Mouse (Mus musculus) brain, embryonic 14.5 days (tissue): ENCODE results near the gene Gjc1.
A peak's percentile ranks its signal among the peaks of the same experiment; 100 is the strongest.

Source experiments
- CTCF ChIP-seq: fragments of 200-500 bp; IDR thresholded peaks from 2 replicates; pipeline ENCODE4 v1.5.1; 2012; ENCODE audit warnings: inconsistent platforms, mild to moderate bottlenecking, moderate library complexity, borderline replicate concordance; ENCODE audit not compliant: insufficient read depth, insufficient read length; ENCODE audit errors: extremely low read depth
- POLR2A ChIP-seq: fragments of 200-500 bp; IDR thresholded peaks from 2 replicates; pipeline ENCODE4 v1.6.1; 2012; ENCODE audit warnings: mild to moderate bottlenecking, inconsistent platforms, borderline replicate concordance; ENCODE audit not compliant: poor library complexity, insufficient read depth, insufficient read length, severe bottlenecking; ENCODE audit errors: extremely low read depth

DNA sequence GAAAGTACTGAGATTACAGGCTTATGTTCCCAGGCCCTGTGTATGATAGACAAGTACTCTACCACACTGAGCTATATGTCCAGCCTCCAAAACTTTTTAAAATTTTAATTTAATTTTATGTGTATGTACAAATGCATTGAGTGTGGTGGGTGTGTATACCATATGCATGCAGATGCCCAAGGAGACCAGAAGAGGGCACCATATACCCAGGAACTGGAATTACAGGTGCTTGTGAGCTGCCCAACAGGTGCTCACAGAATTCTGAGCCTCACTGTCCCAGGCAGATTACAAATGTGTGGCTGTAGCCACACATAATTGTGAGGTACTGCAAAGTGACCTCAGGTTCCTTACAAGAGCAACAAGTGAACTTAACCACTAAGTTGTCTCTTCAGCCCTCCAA, 34.3 kb upstream of the Gjc1 start:
- peak; percentile 40; the same call in 1 of the 2 replicates for TF ChIP-seq CTCF
- no peak for TF ChIP-seq POLR2A
